Mouse (Mus musculus): ENCODE measurements at regions not wholly inside any gene's neighbourhood (a gene's known extent, or its start where the extent isn't known, plus 50 kb on each side); places are given as distances from the start of the nearest gene placed in this dataset.
A peak's percentile ranks its signal among the peaks of the same experiment; 100 is the strongest.

- DNase-seq, result no peak
Observed at GRCm38 (mm10) chr3:61064720-61065119, 62.1 kb downstream of the P2ry1 start.

DNA sequence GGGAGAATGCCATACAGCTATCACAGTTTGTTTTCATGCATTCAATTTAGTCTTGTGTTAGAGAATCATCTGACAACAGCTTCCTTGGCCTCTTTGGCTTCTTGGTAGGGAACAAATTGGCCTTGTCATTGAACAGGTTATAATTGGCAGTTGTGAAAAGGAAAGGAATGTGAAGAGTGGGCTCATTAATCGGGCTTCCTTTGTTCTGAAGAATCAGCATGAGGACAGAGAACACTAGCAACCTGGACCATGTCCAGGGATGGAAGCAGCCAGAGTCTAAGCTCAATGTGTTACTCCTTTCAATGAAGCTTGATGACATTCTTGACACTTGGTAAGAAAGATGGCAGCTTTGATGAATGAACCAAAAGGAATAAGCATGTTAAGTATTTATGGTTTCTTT, 64.5 kb downstream of the P2ry1 start:
- no peak for DNase-seq

- no peak for DNase-seq
Observed at GRCm38 (mm10) chr3:61068229-61068628, 65.6 kb downstream of the P2ry1 start.

DNA sequence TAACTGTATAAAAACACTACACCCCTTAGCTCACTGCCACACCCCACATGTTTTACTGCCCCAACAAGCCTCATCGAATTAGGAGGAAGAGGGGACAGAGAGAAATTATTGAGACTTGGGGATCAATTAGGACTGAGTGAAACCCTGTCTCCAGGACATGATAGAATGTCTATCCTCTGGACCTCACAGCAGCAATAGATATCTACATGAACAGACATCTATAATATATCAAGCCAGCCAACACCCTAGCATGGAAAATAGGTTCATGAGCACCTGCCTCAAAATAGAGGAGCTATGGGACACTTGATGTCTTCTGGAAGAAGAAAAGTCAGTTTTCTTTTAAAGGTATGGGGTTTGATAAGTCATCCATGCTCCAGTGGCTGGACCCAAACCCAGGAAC, 68.4 kb downstream of the P2ry1 start:
- DNase-seq, result peak; percentile 57

GRCm38 (mm10) chr3:61072330-61072729, 69.7 kb downstream of the P2ry1 start:
- peak; percentile 87 for DNase-seq

DNA sequence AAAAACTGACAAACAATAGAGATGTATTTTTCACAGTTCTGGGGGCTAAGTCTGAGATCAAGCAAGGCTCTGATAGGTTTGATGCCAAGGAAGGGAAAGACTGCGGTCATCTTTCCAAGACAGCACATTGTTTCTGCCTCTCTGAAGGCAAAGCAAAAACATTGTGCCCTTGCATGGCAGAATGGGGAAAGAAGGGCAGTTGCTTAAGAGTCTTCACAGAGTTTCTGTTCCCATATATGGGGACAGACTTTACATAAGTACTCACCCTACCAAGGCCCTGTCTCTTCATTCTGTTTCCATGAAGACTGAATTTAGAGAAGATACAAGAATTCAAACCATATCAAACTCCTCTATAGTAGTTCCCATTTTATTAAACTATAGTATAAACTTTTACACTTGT, 70.5 kb downstream of the P2ry1 start:
- no peak for DNase-seq

- DNase-seq, result no peak
Observed at GRCm38 (mm10) chr3:61073806-61074205, 71.2 kb downstream of the P2ry1 start.

- no peak for DNase-seq
Observed at GRCm38 (mm10) chr3:61075839-61076238, 73.2 kb downstream of the P2ry1 start.

DNA sequence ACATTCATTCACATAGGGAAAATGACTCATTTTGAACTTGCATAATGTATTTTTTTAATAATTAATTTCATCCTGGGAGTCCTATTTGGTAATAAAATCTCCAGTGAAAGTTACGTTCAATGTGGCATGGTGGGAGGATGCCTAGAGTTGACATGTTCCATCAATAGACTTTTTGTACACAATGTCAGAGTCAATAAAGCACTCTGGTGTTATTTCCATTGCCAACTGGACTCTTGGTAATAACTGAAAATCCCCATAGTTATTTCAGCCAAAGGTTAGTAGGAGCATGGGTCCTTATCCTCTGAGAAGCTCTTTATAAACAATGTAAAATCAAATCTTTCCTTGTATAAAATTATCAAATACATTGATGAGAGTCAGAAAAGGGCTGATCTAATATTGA, 87.3 kb downstream of the P2ry1 start:
- DNase-seq, result no peak

DNA sequence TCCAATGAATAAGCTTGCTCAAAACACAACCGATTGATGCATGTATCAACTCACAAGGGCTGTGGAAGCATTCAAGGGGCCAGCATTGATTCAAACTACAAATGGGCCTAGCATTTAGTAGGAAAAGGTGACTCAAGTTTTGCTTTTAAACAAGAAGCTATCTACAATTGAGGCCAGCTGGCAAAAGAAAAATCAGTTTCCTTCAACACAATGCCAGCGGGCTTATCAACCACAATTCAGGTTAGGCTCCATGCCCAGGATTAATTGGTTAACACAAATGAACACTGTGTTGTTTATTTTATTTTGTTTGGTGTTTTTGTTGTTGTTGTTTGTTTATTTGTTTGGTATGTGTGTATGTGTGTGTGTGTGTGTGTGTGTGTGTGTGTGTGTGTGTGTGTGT, 89.4 kb downstream of the P2ry1 start:
- DNase-seq, result no peak

- DNase-seq, result no peak
Observed at GRCm38 (mm10) chr3:61116364-61116763, 113.8 kb downstream of the P2ry1 start.

GRCm38 (mm10) chr3:61133096-61133495, 130.5 kb downstream of the P2ry1 start:
- no peak for DNase-seq

- DNase-seq, result no peak
Observed at GRCm38 (mm10) chr3:61154087-61154486, 151.5 kb downstream of the P2ry1 start.

DNA sequence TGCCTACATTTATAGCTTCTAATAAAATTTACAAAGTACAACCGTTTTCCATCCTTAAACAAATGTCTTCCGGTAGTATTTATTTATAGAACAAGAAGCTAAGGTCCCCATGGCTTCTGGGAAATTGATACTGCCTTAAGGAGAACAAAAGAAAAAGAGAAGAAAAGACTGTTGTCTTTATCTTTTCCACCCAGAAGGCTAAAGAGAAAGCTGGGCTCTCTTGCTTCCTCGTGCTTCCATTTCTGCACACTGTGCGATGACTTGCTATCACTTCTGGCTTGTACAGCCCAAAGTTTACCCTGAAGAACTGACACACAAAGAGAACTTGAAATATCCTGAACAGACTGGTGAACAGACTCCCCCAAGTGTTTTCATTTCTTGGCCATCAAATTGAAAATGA, 157.2 kb downstream of the P2ry1 start:
- DNase-seq, result no peak

DNA sequence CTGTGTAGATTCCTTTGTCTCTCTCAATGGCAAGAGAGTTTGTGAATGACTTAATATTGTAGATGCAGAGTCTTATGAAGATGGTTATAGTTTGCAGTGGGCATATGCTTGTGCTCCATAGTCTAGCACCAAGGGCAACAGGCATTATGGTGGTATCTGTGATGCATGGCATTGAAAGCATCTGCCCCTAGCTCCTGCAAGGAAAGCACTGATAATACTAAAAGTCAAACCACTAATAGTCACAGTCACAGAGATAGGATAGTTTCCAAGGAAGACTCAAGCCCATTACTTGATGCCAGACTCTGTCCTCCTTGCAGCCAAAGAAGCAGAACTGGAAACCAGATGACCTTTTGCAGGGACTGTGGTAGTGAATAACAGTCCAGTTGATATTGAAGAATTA, 158.8 kb downstream of the P2ry1 start:
- DNase-seq, result no peak

DNA sequence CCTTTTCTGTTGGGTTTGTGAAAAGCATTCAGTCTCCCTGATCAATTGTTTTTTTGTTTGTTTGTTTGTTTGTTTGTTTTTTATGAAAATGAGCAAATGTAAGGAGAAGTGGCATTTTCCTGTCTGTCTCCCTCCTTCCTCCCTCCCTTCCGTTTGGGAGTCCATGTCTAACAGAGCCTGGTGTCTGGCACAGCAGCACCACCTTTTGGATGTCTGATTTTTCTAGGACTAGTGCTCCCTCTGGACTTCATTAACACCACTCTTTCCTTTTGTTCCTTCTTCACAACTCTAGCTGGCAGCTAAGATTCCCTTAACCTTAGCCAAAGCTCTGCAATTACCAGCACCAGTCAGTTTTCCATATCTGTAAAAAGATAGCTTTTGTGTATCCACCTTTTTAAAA, 175.6 kb upstream of the Rap2b start:
- DNase-seq, result peak; percentile 77

DNA sequence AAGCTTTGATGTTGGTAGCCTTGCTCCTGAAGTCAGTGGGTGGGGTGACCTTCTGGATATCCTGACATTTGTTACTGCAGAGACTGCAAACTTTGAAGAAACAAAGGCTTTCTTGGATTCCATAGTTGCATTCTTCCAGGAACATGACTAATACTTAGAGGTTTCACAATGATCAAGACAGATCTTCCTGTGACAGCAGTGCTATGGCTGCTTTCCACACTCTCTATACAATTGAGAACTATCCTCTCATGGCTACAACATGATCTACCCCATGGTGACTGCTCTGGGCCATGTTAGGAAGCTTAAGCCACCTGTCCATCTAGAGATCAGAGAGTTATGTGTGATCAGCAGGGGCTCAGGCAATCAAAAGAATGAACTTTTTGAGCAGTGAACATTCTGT, 172.8 kb upstream of the Rap2b start:
- no peak for DNase-seq

DNA sequence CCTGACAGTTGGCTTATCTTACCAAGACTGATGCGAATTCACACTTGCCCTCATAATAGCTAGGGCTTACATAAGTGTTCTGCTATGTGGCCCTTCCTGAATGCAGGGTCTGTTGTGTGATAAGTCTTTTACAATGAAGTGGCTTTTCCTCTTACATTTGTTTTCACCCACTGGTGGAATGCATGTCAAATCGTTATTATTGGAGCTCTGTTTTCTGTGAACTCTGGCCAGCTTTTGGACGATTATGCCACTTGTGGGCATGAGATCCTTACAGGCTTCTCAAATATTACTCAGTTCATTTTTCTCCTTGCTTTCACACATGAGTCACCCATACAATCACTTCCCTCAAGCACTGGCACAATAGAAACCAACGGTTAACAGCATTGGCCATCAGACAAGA, 144.9 kb upstream of the Rap2b start:
- DNase-seq, result no peak

- DNase-seq, result no peak
Observed at GRCm38 (mm10) chr3:61224505-61224904, 136.9 kb upstream of the Rap2b start.

DNA sequence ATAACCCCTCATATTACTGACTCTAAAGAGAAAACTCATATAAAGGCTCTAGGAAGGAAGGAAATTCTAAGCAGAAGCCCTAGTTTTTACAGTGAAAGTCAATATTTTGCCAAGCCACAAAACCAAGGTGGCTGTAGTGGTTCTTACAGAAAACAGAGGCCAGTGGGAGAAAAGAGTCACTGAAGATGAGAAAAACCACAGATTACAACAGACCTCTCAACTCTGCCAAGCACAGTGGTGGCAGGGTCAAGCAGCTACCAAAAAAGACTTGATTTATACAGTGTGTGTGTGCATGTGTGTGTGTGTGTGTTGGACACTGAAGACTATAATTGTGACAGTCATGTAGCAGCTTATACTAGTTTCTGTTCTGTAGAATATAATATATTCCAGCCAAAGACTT, 136.4 kb upstream of the Rap2b start:
- DNase-seq, result no peak

GRCm38 (mm10) chr3:61241380-61241779, 120.1 kb upstream of the Rap2b start:
- DNase-seq, result no peak

GRCm38 (mm10) chr3:61243876-61244527, 117.4 kb upstream of the Rap2b start:
- no peak for DNase-seq

GRCm38 (mm10) chr3:61246429-61246828, 115.0 kb upstream of the Rap2b start:
- DNase-seq, result no peak

- no peak for DNase-seq
Observed at GRCm38 (mm10) chr3:61247344-61247743, 114.1 kb upstream of the Rap2b start.

DNA sequence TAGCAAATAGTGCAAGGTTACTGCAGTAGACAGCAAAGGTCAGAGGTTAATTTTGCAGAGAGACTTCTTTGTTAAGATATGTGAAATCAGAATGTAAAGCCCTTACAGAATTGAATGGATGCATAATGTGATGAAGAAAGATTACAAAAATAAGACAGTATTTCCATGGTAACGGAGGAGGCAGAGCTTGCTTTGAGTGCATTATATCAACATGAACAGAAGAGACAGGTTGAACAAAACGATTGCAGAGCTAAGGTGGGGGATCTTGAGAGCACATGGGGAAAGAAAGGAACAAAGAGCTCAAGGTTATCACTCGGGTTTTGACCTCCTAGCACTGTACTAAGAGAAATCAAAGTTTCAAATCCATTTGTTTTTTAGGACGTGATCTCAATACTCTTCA, 106.2 kb upstream of the Rap2b start:
- DNase-seq, result no peak

GRCm38 (mm10) chr3:61255643-61256042, 105.8 kb upstream of the Rap2b start:
- DNase-seq, result no peak

Data from heart, adult 11 months (tissue).